Mouse (Mus musculus): ENCODE measurements around the gene Fam155a. TPM values are rescaled to one million over a fixed set of nuclear protein-coding genes. Genes with fewer than 3 reads are reported as not detected.

The Fam155a gene
- total RNA-seq, 1 experiment from 2014 or later, result not detected

DNA sequence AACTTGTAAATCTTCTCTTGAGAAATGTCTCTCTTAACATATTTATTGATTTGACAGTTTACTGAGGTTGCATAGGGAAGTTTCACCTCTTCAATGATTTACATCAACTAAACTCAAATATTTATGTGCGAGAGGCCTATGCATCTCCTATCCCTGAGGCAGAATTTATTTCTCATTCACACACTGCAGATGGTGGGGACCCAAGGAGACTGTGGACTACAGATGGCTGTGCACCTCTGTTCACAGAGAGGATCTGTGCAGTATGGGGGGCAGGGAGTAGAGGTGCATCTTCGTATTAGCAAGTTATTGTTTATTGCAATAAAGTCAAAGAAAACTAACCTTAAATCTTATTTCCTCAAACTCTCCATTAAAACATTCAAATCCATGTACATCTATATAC lies 346.9 kb downstream of the Fam155a start:
- ATAC-seq (replicated peaks; ENCODE audit: insufficient number of reproducible peaks, low FRiP score, low TSS enrichment, poor library complexity, severe bottlenecking), result no peak

DNA sequence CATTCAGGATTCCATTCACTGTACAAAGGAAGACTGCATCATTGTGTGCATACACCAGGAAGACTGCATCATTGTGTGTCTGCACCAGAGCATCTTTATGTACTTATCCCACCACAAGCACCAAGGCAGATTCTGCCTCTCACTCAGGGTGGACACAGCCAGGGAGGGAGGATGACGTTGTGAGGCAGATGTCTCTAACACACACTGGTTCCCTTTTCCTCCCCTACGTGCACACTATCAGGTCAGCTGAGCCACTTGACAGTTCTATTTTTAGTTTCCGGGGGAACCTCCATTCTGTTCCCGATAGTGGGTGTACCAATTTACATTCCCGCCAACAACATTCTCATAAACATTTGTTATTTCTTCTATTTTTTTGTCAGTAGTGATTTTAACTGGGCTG lies 347.4 kb downstream of the Fam155a start:
- ATAC-seq (replicated peaks; ENCODE audit: insufficient number of reproducible peaks, low FRiP score, low TSS enrichment, poor library complexity, severe bottlenecking), result no peak

DNA sequence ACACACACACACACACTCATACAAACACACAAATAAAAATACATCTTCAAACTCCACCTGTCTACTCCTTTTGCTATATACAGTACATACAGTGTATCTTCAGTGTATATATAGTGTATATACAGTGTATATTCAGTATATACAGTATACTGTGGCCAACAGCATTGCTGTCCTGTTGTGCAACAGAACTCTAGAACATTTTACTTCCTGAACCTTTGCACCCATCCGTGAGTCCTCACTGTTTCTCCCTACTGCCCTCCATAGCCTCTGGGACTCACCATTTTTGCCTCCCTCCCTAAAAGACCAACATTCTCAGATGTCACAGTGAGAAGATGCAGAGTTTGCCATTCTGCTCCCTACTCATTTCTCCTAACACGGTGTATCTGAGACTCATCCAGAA lies 347.8 kb downstream of the Fam155a start:
- ATAC-seq (replicated peaks; ENCODE audit: insufficient number of reproducible peaks, low FRiP score, low TSS enrichment, poor library complexity, severe bottlenecking), result no peak

GRCm38 (mm10) chr8:9418856-9419800 lies 351.8 kb downstream of the Fam155a start:
- ATAC-seq (replicated peaks; ENCODE audit: insufficient number of reproducible peaks, low FRiP score, low TSS enrichment, poor library complexity, severe bottlenecking), result no peak

- ATAC-seq (replicated peaks; ENCODE audit: insufficient number of reproducible peaks, low FRiP score, low TSS enrichment, poor library complexity, severe bottlenecking), result no peak
These were observed 354.8 kb downstream of the Fam155a start for GRCm38 (mm10) chr8:9416189-9416588.

DNA sequence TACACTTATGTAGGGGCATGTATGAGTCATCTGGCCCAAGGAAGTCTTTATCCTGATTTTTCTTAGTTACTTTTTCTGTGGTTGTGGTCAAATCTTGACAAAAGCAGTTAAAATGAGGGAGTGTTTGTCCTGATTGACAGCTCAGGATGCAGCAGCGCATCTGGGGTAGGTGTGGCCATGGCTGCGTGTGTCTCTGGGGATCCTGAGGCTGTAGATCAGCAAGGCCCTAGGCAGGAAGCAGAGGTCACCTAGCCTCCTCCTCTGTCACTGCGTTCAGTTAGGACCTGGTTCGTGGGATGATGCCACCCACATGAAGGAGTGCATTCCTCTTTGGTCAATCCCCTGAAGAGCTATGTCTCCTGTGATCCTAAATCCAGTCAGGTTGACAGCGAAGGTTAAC lies 362.5 kb downstream of the Fam155a start:
- no peak for ATAC-seq (replicated peaks; ENCODE audit: insufficient number of reproducible peaks, low FRiP score, low TSS enrichment, poor library complexity, severe bottlenecking)

GRCm38 (mm10) chr8:9406204-9406603 lies 364.8 kb downstream of the Fam155a start:
- no peak for ATAC-seq (replicated peaks; ENCODE audit: insufficient number of reproducible peaks, low FRiP score, low TSS enrichment, poor library complexity, severe bottlenecking)

DNA sequence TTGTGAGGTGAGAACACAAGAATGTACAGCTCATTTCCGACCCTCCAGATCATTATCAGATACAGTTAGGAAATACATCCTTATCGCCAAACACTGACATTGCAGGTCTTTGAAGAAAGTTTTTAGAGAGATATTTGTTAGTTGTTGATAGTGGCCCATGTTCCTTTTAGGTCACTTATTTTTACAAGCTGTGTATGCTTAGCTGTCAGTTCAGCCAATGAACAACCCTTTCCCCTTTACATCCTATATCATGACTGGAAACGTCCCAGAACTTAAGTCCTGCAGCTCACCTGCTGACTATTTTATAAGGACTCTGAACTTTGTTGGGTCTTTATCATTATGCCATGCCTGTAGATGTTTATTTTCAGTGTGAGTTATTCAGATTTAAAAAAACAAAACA lies 366.3 kb downstream of the Fam155a start:
- no peak for ATAC-seq (replicated peaks; ENCODE audit: insufficient number of reproducible peaks, low FRiP score, low TSS enrichment, poor library complexity, severe bottlenecking)

- ATAC-seq (replicated peaks; ENCODE audit: insufficient number of reproducible peaks, low FRiP score, low TSS enrichment, poor library complexity, severe bottlenecking), result no peak
These were observed 368.6 kb downstream of the Fam155a start for GRCm38 (mm10) chr8:9402393-9402792.

- no peak for ATAC-seq (replicated peaks; ENCODE audit: insufficient number of reproducible peaks, low FRiP score, low TSS enrichment, poor library complexity, severe bottlenecking)
These were observed 372.2 kb downstream of the Fam155a start for GRCm38 (mm10) chr8:9398606-9399263.

GRCm38 (mm10) chr8:9398040-9398439 lies 372.9 kb downstream of the Fam155a start:
- no peak for ATAC-seq (replicated peaks; ENCODE audit: insufficient number of reproducible peaks, low FRiP score, low TSS enrichment, poor library complexity, severe bottlenecking)

GRCm38 (mm10) chr8:9394670-9395069 lies 376.3 kb downstream of the Fam155a start:
- ATAC-seq (replicated peaks; ENCODE audit: insufficient number of reproducible peaks, low FRiP score, low TSS enrichment, poor library complexity, severe bottlenecking), result no peak

GRCm38 (mm10) chr8:9393246-9393645 lies 377.7 kb downstream of the Fam155a start:
- ATAC-seq (replicated peaks; ENCODE audit: insufficient number of reproducible peaks, low FRiP score, low TSS enrichment, poor library complexity, severe bottlenecking), result no peak

GRCm38 (mm10) chr8:9390229-9390628 lies 380.7 kb downstream of the Fam155a start:
- peak; percentile 35; the same call in 1 of the 2 replicates for ATAC-seq (replicated peaks; ENCODE audit: insufficient number of reproducible peaks, low FRiP score, low TSS enrichment, poor library complexity, severe bottlenecking)

DNA sequence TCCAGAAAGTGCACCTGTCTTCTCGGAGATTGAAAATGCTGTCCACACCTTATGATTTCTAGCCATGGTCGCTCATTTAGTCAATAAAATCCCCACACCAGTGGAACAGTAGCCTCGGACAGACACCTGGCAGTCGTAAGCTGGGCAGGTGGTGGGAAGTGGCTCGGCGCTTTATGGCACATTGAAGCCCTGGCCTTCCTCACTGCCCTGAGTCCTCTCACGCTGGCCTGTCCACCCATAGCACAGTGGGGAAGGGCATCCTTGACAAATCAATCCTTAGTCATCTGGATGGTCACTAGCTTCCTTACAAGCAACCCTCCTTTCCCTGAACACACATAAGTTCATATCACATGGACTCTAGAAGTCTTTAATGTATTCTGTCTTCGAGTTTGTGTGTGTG lies 401.8 kb downstream of the Fam155a start:
- ATAC-seq (replicated peaks; ENCODE audit: insufficient number of reproducible peaks, low FRiP score, low TSS enrichment, poor library complexity, severe bottlenecking), result no peak

DNA sequence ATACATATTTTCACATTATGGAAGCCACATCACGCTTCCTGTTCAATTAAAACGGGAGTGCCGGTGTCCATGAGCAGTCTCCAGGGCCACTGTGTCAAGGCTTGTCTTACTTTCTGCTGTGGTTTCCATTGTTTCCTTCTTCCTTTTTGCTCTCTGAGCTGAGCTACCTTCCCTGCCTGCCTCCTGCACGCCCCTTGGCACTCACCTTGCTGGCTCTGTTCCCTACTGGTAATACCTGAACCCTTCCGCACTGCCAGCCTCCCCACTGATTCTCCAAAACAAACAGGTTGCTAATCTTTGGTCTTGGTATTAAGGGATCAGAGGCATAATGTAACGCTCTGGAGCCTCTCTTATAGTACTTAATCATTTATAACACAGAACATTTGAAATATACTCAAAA lies 403.2 kb downstream of the Fam155a start:
- no peak for ATAC-seq (replicated peaks; ENCODE audit: insufficient number of reproducible peaks, low FRiP score, low TSS enrichment, poor library complexity, severe bottlenecking)

GRCm38 (mm10) chr8:9365381-9365780 lies 405.6 kb downstream of the Fam155a start:
- no peak for ATAC-seq (replicated peaks; ENCODE audit: insufficient number of reproducible peaks, low FRiP score, low TSS enrichment, poor library complexity, severe bottlenecking)

- no peak for ATAC-seq (replicated peaks; ENCODE audit: insufficient number of reproducible peaks, low FRiP score, low TSS enrichment, poor library complexity, severe bottlenecking)
These were observed 422.3 kb downstream of the Fam155a start for GRCm38 (mm10) chr8:9348523-9349135.

- ATAC-seq (replicated peaks; ENCODE audit: insufficient number of reproducible peaks, low FRiP score, low TSS enrichment, poor library complexity, severe bottlenecking), result no peak
These were observed 423.8 kb downstream of the Fam155a start for GRCm38 (mm10) chr8:9347163-9347562.

DNA sequence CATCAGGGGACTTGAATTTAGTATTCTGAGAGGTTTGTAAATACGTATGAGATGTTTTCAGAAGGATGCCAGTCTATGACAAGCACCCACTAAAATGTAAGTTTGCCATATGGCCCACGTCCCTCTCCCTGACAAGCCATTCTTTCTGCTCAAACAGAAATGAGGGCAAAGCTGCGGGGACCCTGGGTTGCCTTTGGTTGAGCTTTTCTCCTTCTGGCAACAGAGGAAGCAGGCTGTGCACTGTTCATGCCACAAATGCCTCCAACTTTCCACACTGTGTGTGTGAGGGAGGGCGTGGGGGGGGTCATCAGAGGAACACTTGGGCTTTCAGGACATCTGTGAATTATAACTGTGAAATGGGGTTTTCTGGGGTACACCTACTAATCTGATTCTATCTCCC lies 426.8 kb downstream of the Fam155a start:
- no peak for ATAC-seq (replicated peaks; ENCODE audit: insufficient number of reproducible peaks, low FRiP score, low TSS enrichment, poor library complexity, severe bottlenecking)

Measured in monocyte, adult 5-6 weeks (primary cell).